Mouse (Mus musculus): ENCODE results near the gene Il1rl1. TPM values are rescaled to one million over a fixed set of nuclear protein-coding genes. Genes with fewer than 3 reads are reported as not detected.
A peak's percentile ranks its signal among the peaks of the same experiment; 100 is the strongest.

Il1rl1 gene
- 0.08 and 0.36 TPM in 2 replicates for polyA plus RNA-seq (2014; fragmentation: Nextera tagmentation; extraction: Ambion mirVana)

GRCm38 (mm10) chr1:40428910-40429675 lies at the start of gene Il1rl1:
Gene Il1rl1, plus strand, starts transcription at chr1:40429570.
- Histone ChIP-seq H3K4me2 (replicated peaks; ENCODE audit: low read depth, low read length) (no peak within 1 kb of the TSS), H3K27ac (ENCODE audit: low read depth, low read length) (no peak within 1 kb of the TSS), H3K9ac (ENCODE audit: low read depth, low read length) (no peak within 1 kb of the TSS), H3K27me3 (ENCODE audit: control insufficient read depth, insufficient read depth, low read length) (no peaks in the 10 kb centered on the region), H3K9me3 (ENCODE audit: control insufficient read depth, low read length) (no peaks in the 10 kb centered on the region), H3K4me3 (ENCODE audit: low read depth, low read length) (no peak within 1 kb of the TSS), H3K4me1 (replicated peaks; ENCODE audit: control insufficient read depth, insufficient read depth, low read length) (no peaks in the 10 kb centered on the region), H3K36me3 (ENCODE audit: control insufficient read depth, insufficient read depth, low read length) (no peaks in the 10 kb centered on the region)
- ATAC-seq (ENCODE audit: low FRiP score) (no peak), DNase-seq (ENCODE audit: low spot score) (no peak)
- WGBS: 83% methylated on average over 5 of the region's 5 CpGs

GRCm38 (mm10) chr1:40380111-40380510 lies 49.3 kb upstream of the Il1rl1 start:
- no peak overlapping the region for H3K4me2 ChIP-seq (replicated peaks; ENCODE audit: low read depth, low read length)
- DNase-seq (ENCODE audit: low spot score): peak; percentile 64
- 63% methylated on average over 6 of the region's 6 CpGs for WGBS

GRCm38 (mm10) chr1:40380990-40381389 lies 48.4 kb upstream of the Il1rl1 start:
- no peak for DNase-seq (ENCODE audit: low spot score)
- Histone ChIP-seq H3K4me1 (replicated peaks; ENCODE audit: control insufficient read depth, insufficient read depth, low read length) (no peaks in the 10 kb centered on the region), H3K4me3 (ENCODE audit: low read depth, low read length) (no peak overlapping the region), H3K9ac (ENCODE audit: low read depth, low read length) (no peak overlapping the region), H3K27ac (ENCODE audit: low read depth, low read length) (no peak overlapping the region), H3K36me3 (ENCODE audit: control insufficient read depth, insufficient read depth, low read length) (no peaks in the 10 kb centered on the region), H3K4me2 (replicated peaks; ENCODE audit: low read depth, low read length) (no peak overlapping the region), H3K27me3 (ENCODE audit: control insufficient read depth, insufficient read depth, low read length) (no peaks in the 10 kb centered on the region), H3K9me3 (ENCODE audit: control insufficient read depth, low read length) (no peaks in the 10 kb centered on the region)
- ATAC-seq (ENCODE audit: low FRiP score): no peak
- WGBS: 86% methylated on average over 11 of the region's 11 CpGs

More at GRCm38 (mm10) chr1:40380111-40380510, 49.3 kb upstream of the Il1rl1 start:
- no peak overlapping the region for H3K4me3 ChIP-seq (ENCODE audit: low read depth, low read length)
- H3K36me3 ChIP-seq (ENCODE audit: control insufficient read depth, insufficient read depth, low read length): no peaks in the 10 kb centered on the region
- H3K9me3 ChIP-seq (ENCODE audit: control insufficient read depth, low read length): no peaks in the 10 kb centered on the region
- no peak overlapping the region for H3K9ac ChIP-seq (ENCODE audit: low read depth, low read length)
- ATAC-seq (ENCODE audit: low FRiP score): no peak
- H3K27me3 ChIP-seq (ENCODE audit: control insufficient read depth, insufficient read depth, low read length): no peaks in the 10 kb centered on the region
- H3K4me1 ChIP-seq (replicated peaks; ENCODE audit: control insufficient read depth, insufficient read depth, low read length): no peaks in the 10 kb centered on the region
- no peak overlapping the region for H3K27ac ChIP-seq (ENCODE audit: low read depth, low read length)

- no peak overlapping the region for H3K9ac ChIP-seq (ENCODE audit: low read depth, low read length)
- H3K36me3 ChIP-seq (ENCODE audit: control insufficient read depth, insufficient read depth, low read length): no peaks in the 10 kb centered on the region
- H3K27ac ChIP-seq (ENCODE audit: low read depth, low read length): no peak overlapping the region
- WGBS: 90% methylated on average over 5 of the region's 5 CpGs
- no peaks in the 10 kb centered on the region for H3K27me3 ChIP-seq (ENCODE audit: control insufficient read depth, insufficient read depth, low read length)
- H3K4me2 ChIP-seq (replicated peaks; ENCODE audit: low read depth, low read length): no peak overlapping the region
- DNase-seq (ENCODE audit: low spot score): no peak
- no peak overlapping the region for H3K4me3 ChIP-seq (ENCODE audit: low read depth, low read length)
- H3K4me1 ChIP-seq (replicated peaks; ENCODE audit: control insufficient read depth, insufficient read depth, low read length): no peaks in the 10 kb centered on the region
- no peak for ATAC-seq (ENCODE audit: low FRiP score)
- H3K9me3 ChIP-seq (ENCODE audit: control insufficient read depth, low read length): no peaks in the 10 kb centered on the region
Observed at GRCm38 (mm10) chr1:40382841-40383240, 46.5 kb upstream of the Il1rl1 start.

GRCm38 (mm10) chr1:40384931-40385545 lies 44.3 kb upstream of the Il1rl1 start:
- Histone ChIP-seq H3K36me3 (ENCODE audit: control insufficient read depth, insufficient read depth, low read length) (no peaks in the 10 kb centered on the region), H3K27me3 (ENCODE audit: control insufficient read depth, insufficient read depth, low read length) (no peaks in the 10 kb centered on the region), H3K9me3 (ENCODE audit: control insufficient read depth, low read length) (no peaks in the 10 kb centered on the region), H3K27ac (ENCODE audit: low read depth, low read length) (no peak overlapping the region), H3K4me2 (replicated peaks; ENCODE audit: low read depth, low read length) (no peak overlapping the region), H3K4me1 (replicated peaks; ENCODE audit: control insufficient read depth, insufficient read depth, low read length) (no peaks in the 10 kb centered on the region), H3K4me3 (ENCODE audit: low read depth, low read length) (no peak overlapping the region), H3K9ac (ENCODE audit: low read depth, low read length) (no peak overlapping the region)
- ATAC-seq (ENCODE audit: low FRiP score) (no peak), DNase-seq (ENCODE audit: low spot score) (no peak)
- WGBS: 91% methylated on average over 8 of the region's 8 CpGs

GRCm38 (mm10) chr1:40391374-40391773 lies 38.0 kb upstream of the Il1rl1 start:
- H3K27ac ChIP-seq (ENCODE audit: low read depth, low read length): no peak overlapping the region
- no peak overlapping the region for H3K4me2 ChIP-seq (replicated peaks; ENCODE audit: low read depth, low read length)
- no peaks in the 10 kb centered on the region for H3K9me3 ChIP-seq (ENCODE audit: control insufficient read depth, low read length)
- H3K4me1 ChIP-seq (replicated peaks; ENCODE audit: control insufficient read depth, insufficient read depth, low read length): no peaks in the 10 kb centered on the region
- ATAC-seq (ENCODE audit: low FRiP score) (no peak), DNase-seq (ENCODE audit: low spot score) (no peak)
- no peak overlapping the region for H3K4me3 ChIP-seq (ENCODE audit: low read depth, low read length)
- no peaks in the 10 kb centered on the region for H3K36me3 ChIP-seq (ENCODE audit: control insufficient read depth, insufficient read depth, low read length)
- no peak overlapping the region for H3K9ac ChIP-seq (ENCODE audit: low read depth, low read length)
- 80% methylated on average over 3 of the region's 3 CpGs for WGBS
- no peaks in the 10 kb centered on the region for H3K27me3 ChIP-seq (ENCODE audit: control insufficient read depth, insufficient read depth, low read length)

GRCm38 (mm10) chr1:40392535-40392934 lies 36.8 kb upstream of the Il1rl1 start:
- Histone ChIP-seq H3K9me3 (ENCODE audit: control insufficient read depth, low read length) (no peaks in the 10 kb centered on the region), H3K36me3 (ENCODE audit: control insufficient read depth, insufficient read depth, low read length) (no peaks in the 10 kb centered on the region), H3K4me1 (replicated peaks; ENCODE audit: control insufficient read depth, insufficient read depth, low read length) (no peaks in the 10 kb centered on the region), H3K9ac (ENCODE audit: low read depth, low read length) (no peak overlapping the region), H3K27ac (ENCODE audit: low read depth, low read length) (no peak overlapping the region), H3K4me3 (ENCODE audit: low read depth, low read length) (no peak overlapping the region), H3K4me2 (replicated peaks; ENCODE audit: low read depth, low read length) (no peak overlapping the region), H3K27me3 (ENCODE audit: control insufficient read depth, insufficient read depth, low read length) (no peaks in the 10 kb centered on the region)
- DNase-seq (ENCODE audit: low spot score) (no peak), ATAC-seq (ENCODE audit: low FRiP score) (no peak)
- WGBS: 82% methylated on average over 6 of the region's 6 CpGs

GRCm38 (mm10) chr1:40393214-40393613 lies 36.2 kb upstream of the Il1rl1 start:
- no peak for DNase-seq (ENCODE audit: low spot score)
- 85% methylated on average over 7 of the region's 7 CpGs for WGBS
- ATAC-seq (ENCODE audit: low FRiP score): no peak
- Histone ChIP-seq H3K27me3 (ENCODE audit: control insufficient read depth, insufficient read depth, low read length) (no peaks in the 10 kb centered on the region), H3K9me3 (ENCODE audit: control insufficient read depth, low read length) (no peaks in the 10 kb centered on the region), H3K4me2 (replicated peaks; ENCODE audit: low read depth, low read length) (no peak overlapping the region), H3K4me3 (ENCODE audit: low read depth, low read length) (no peak overlapping the region), H3K36me3 (ENCODE audit: control insufficient read depth, insufficient read depth, low read length) (no peaks in the 10 kb centered on the region), H3K9ac (ENCODE audit: low read depth, low read length) (no peak overlapping the region), H3K27ac (ENCODE audit: low read depth, low read length) (no peak overlapping the region), H3K4me1 (replicated peaks; ENCODE audit: control insufficient read depth, insufficient read depth, low read length) (no peaks in the 10 kb centered on the region)

- DNase-seq (ENCODE audit: low spot score) (no peak), ATAC-seq (ENCODE audit: low FRiP score) (no peak)
- Histone ChIP-seq H3K27me3 (ENCODE audit: control insufficient read depth, insufficient read depth, low read length) (no peaks in the 10 kb centered on the region), H3K36me3 (ENCODE audit: control insufficient read depth, insufficient read depth, low read length) (no peaks in the 10 kb centered on the region), H3K4me2 (replicated peaks; ENCODE audit: low read depth, low read length) (no peak overlapping the region), H3K9me3 (ENCODE audit: control insufficient read depth, low read length) (no peaks in the 10 kb centered on the region), H3K9ac (ENCODE audit: low read depth, low read length) (no peak overlapping the region), H3K4me1 (replicated peaks; ENCODE audit: control insufficient read depth, insufficient read depth, low read length) (no peaks in the 10 kb centered on the region), H3K27ac (ENCODE audit: low read depth, low read length) (no peak overlapping the region), H3K4me3 (ENCODE audit: low read depth, low read length) (no peak overlapping the region)
- WGBS: 97% methylated on average over 6 of the region's 6 CpGs
Observed at GRCm38 (mm10) chr1:40399639-40400038, 29.7 kb upstream of the Il1rl1 start.
